Mouse (Mus musculus): ENCODE data around the gene Slc22a4.
"Not testable (repeated sequence)": the region's sequence is repeated elsewhere in the genome, so short reads cannot be mapped to it uniquely, and the experiment has no call there.

Gene Slc22a4

GRCm38 (mm10) chr11:54057428-54057827 lies 29.5 kb upstream of the Slc22a4 start:
- DNase-seq (ENCODE audit: low spot score), result no peak

DNA sequence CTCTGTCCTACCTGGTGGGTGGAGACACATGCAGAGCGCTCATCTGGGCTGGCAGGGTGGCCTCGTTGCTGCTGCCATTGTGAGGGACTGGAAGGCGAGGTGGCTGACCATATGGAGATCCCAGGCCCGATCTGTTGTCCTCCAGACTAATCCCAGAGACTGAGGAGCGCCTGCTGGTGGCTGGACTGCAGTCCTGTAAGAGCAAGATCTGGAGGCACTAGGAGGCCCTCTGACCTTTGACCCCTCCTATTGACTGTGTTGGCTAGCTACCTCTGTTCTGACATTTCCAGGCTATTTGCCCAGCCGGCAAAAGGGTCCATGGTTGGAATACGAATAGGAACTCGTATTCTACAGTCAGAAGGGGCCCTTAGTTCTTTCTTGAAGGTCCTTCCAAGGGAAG lies 28.2 kb upstream of the Slc22a4 start:
- DNase-seq (ENCODE audit: low spot score), result no peak

- DNase-seq (ENCODE audit: low spot score), result peak; percentile 54
Observed at GRCm38 (mm10) chr11:54054257-54054656, 26.4 kb upstream of the Slc22a4 start.

GRCm38 (mm10) chr11:54053090-54053489 lies 25.2 kb upstream of the Slc22a4 start:
- DNase-seq (ENCODE audit: low spot score), result no peak

DNA sequence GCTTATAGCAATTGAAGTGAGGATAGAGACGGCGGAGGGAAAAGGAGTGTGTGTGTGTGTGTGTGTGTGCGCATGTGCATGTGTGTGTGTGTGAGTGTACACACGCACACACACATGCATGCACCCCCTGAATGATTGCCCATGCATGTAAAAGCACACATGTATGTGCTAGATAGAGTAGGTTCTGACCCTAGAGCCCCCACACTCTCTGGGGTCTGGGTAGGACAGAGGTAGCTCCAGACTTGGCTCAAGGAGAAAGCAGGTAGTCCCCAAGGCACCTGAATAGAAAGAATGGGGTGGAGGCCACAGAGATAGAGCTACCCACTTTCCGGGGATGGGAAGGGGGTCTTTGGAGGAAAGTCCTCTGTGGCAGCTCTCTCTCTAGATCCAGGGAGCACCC lies 24.2 kb upstream of the Slc22a4 start:
- DNase-seq (ENCODE audit: low spot score), result no peak

DNA sequence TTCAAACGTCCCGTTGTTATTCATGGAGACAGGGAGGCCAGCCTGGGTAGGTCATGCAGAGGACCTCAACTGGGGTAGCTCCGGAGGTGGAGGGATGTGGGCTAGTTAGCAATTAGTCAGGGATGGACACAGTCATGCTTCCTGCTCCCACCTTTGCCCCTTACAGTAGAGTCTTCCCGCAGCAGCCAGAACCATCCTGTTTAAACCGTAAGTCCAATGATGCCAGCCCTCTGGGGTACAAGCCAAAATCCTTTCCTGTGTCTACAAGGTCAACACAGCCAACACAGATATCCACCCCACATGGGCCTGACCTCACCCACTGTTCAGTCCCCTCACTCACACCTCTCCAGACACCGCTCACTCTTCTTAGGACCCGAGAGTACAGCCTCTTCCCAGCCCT lies 23.3 kb upstream of the Slc22a4 start:
- no peak for DNase-seq (ENCODE audit: low spot score)

DNA sequence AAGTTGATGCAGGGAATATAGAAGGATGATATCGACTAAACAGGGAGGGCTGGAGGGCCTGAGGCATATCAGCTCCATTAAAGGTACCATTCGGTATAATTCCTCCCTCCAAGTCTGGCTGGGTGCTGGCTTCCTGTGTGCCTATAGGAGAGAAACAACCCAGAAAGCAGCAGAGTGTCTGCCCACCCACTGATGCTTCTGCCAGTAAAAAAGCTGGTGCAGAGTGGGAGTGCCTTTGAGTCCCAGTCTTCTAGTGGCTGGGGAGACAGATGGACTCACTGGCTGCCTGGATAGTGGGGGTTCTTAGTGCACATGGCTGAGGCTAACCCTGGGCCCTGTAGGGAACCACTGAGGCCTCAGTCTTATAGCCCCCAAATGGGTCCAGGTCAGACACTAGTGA lies 22.3 kb upstream of the Slc22a4 start:
- DNase-seq (ENCODE audit: low spot score), result no peak

DNA sequence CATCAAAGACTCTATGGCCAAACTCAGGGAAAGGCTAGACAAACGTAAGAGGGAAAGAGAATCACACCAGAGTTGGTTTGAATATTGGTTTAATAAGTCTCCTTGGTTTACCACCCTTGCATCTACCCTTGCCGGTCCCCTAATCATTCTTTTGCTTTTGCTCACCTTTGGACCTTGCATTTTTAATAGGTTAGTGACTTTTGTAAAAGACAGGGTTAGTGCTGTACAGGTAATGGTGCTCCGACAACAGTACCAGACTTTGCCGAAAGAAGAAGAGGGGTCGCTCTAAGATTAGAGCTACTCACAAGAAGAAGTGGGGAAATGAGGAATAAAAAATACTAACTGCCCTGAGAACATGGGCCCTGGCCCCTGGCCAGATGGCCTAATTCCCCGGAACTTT lies 12.8 kb upstream of the Slc22a4 start:
- DNase-seq (ENCODE audit: low spot score), result no peak

DNA sequence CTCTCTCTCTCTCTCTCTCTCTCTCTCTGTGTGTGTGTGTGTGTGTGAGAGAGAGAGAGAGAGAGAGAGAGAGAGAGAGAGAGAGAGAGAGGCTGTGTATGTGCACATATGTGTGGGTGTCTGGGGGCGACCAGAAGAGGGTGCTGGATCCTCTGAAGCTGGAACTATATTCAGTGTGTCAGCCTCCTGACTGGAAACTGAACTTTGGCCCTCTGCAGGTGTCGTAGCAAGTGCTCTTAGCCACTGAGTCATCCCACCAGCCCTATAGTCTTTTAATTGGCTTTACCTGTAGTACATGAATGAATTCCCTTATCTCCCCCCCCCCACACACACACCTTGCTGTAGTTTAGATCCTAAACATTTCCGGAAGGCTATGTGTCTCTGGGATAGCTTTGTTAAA lies 5.0 kb upstream of the Slc22a4 start:
- not testable (repeated sequence) for DNase-seq (ENCODE audit: low spot score)

GRCm38 (mm10) chr11:54028997-54029396 lies 1.1 kb upstream of the Slc22a4 start:
- DNase-seq (ENCODE audit: low spot score), result no peak

GRCm38 (mm10) chr11:54027131-54028043 lies 503 bp downstream of the Slc22a4 start:
- DNase-seq (ENCODE audit: low spot score), result no peak

DNA sequence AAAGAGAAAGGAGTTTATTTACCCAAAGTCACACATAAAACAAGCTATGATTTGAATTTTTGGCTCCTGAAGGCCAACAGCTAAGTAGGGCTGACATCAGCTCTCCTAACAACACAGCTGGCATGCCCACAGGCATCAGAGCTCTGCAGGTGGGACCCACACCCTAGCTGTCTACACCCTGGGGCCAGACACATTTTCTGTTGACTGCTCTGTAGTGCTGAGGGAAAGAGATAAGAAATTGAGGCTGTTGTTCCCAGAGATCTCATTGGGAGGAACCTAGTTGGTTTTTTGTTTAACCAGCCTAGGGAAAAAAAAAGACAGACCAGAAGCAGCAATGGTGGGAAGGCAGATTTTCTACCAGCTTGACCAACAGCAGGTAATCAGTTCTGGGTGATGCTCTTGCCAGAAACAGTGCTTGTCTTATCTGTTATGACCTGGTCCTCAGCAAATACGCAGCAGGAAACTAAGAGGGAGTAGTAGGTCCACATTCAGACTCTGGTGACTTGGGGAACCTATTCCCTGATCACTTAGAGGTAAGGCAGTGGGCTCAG lies 1.3 kb downstream of the Slc22a4 start:
- no peak for DNase-seq (ENCODE audit: low spot score)

DNA sequence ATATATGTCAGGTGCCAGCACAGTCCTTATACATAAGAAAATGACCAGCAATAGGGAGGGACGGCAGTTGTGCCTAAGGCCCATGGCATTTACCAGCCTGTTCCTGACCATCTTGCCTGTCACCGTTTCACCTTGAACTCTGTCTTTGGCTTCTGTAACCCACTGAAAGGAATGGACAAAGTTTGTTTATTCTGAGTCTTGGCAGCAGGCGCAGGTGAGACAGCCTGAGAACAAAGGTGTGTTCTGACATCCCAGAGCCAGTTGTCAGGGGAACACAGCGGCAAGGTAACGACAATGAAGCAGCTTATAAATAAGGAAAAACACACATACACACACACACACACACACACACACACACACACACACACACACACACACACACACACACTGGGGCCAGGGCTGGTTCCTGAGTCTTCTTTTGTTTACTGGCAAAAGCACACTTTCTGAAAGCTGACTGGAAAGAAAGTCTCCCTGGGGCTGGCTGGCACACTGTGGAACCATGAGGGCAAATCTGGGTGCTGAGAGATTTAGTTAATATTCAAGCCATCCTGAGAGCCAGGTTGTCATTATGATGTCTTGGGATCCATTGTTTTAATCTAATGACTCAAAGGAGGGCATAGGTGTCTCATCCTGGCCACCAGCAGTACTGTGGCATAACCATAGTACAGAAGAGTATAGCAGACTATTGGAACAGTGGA lies 6.3 kb downstream of the Slc22a4 start:
- no peak for DNase-seq (ENCODE audit: low spot score)

DNA sequence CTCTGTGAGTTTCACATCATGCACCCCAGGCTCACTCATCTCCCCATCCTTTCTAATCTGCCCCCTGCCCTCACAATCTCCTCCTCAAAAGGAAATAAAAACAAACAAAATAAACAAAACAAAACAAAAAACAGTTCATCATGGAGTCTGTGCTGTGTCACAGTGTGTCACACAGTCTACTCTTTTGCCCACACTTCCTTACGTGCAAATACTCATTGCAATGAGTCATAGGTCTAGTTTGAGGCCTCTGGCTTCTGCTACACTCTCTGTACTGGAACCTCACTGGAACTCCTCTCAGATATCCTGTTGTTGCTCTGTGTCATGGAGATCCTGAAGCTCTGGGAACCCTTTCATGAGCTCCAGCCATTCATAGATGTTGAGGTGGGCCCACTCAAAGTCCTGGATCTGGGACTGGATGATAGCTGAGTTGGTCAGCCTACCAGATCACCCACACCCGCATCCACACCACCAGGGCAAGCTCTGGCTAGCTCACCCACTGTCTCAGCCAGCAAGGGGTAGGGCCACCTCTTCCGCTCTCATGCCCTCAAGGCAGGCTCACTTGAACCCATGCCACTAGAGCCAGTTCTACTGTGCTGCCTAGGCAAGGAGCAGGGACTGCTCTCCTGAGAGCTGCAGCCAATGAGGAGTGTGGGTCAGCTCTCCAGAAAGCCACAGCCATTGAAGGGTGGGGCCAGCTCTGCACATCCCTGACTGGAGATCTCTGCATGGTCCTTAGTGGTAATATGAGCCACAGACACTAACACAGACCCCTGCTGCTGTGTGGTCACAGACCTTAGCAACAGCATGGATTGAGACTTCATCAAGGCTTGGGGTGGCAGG lies 8.8 kb downstream of the Slc22a4 start:
- no peak for DNase-seq (ENCODE audit: low spot score)

DNA sequence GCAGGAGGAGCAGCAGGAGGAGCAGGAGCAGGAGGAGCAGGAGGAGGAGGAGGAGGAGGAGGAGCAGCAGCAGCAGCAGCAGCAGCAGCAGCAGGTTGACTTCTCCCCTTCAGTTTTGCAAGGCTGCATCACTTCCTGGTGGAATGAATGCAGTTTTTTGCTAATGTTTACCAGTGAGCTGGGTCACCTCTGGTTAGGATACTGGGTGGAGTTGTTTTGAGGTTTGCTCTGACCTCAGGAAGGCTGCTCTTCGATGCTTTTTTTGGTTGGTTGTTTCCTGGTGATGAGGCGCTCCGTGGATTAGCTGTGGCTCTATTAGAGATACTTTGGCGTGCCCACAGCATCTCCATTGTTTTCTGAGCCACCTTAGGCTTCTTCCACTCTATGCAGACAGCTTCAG lies 10.3 kb downstream of the Slc22a4 start:
- no peak for DNase-seq (ENCODE audit: low spot score)

- DNase-seq (ENCODE audit: low spot score), result no peak
Observed at GRCm38 (mm10) chr11:54016051-54016450, 11.8 kb downstream of the Slc22a4 start.

GRCm38 (mm10) chr11:54012961-54013360 lies 14.9 kb downstream of the Slc22a4 start:
- DNase-seq (ENCODE audit: low spot score), result no peak

GRCm38 (mm10) chr11:54011255-54011654 lies 16.6 kb downstream of the Slc22a4 start:
- no peak for DNase-seq (ENCODE audit: low spot score)

DNA sequence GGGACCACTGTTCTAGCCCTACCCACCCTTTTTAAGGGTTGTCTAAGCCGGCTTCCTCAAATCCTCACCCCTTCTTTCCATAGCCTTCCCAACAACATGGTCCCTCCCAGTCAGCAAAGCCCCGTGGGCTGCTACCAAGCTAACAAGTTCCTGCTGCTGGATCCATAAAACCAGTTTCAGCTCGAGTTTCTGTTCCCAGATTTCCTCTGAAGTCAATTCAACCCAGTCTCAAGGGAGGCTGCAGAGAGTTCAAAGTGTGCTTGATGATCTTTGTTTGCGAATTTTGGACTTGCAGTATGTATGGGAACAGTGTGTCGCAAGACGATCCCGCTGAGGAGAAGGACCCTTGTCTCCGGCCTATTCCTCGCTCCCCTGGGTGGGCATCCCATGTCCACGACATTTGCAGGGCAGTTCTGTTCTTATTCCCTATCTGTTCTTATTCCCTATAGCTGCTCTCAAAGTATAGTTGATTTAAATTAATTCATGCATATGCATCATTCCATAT lies 19.4 kb downstream of the Slc22a4 start:
- DNase-seq (ENCODE audit: low spot score), result no peak

- no peak for DNase-seq (ENCODE audit: low spot score)
Observed at GRCm38 (mm10) chr11:54007717-54008116, 20.2 kb downstream of the Slc22a4 start.

DNA sequence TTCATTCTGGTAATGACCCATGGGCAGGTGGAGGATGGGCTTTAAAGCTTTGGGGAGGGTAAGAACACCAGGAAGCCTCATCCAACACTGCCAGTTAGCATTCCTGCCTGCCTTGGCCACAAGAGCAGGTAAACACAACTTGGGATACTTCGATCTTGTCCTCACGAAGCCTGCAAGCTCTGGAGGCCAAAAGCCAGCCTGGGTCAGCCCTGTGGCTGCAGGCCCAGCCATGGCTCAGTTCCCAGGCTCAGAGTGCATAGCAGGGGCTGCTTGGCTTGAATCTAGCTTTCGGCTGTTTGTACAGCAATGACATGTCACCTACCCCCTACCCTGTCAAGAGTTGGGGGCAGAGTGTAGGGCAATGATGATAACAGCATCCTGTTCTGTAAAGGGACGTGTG lies 21.0 kb downstream of the Slc22a4 start:
- DNase-seq (ENCODE audit: low spot score), result peak; percentile 27

DNA sequence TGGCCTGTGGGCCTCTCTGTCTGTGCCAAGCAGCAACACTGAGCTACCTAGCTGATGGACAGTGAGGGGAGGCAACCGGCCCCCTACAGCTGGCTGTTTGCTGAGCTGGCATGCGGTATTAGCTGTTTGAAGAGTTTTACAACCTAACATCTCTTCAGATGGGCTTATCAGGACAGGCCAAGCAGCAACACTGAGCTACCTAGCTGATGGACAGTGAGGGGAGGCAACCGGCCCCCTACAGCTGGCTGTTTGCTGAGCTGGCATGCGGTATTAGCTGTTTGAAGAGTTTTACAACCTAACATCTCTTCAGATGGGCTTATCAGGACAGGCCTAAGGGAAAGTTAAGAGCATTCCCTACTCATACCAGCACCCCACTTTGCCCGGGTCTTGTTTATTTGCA lies 21.5 kb downstream of the Slc22a4 start:
- not testable (repeated sequence) for DNase-seq (ENCODE audit: low spot score)
